Mouse (Mus musculus): ENCODE data around the gene Stard5. TPM values are rescaled to one million over a fixed set of nuclear protein-coding genes. Genes with fewer than 3 reads are reported as not detected.

The Stard5 gene
- polyA plus RNA-seq, 1 experiment from 2014 or later: 9.0 TPM

- H3K9ac ChIP-seq (replicated peaks): no peak overlapping the region
- no peaks in the 10 kb centered on the region for H3K4me1 ChIP-seq (replicated peaks)
- 37% methylated on average over 5 of the region's 5 CpGs for WGBS
- no peak overlapping the region for H3K4me2 ChIP-seq (replicated peaks)
- ATAC-seq: 0 out of 2 replicates have a peak, but pooled peaks have one; percentile 63
- no peaks in the 10 kb centered on the region for H3K27me3 ChIP-seq
- H3K36me3 ChIP-seq: no peaks in the 10 kb centered on the region
- H3K27ac ChIP-seq: no peak overlapping the region
- no peak overlapping the region for H3K4me3 ChIP-seq (replicated peaks)
- no peaks in the 10 kb centered on the region for H3K9me3 ChIP-seq
These were observed 43.9 kb downstream of the Stard5 start for GRCm38 (mm10) chr7:83675545-83676254.

DNA sequence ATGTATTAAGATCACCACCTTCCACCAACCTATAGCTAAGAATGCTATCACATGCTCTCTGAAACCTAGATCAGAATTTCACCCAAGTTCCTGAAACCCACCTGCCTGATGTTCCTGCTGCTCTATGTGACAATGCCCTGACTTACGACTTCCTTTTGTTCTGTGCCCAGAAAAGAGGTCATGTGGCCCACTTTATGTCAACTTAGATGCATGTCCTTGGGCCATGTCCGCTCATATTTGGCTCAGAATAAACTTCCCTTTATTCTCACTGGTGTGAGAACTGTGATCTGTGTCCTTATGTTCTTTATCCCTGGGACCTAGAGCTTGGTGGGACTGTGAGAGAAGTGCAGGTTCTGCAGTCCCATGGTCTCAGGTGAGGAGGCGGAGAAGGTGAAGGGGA lies 45.5 kb downstream of the Stard5 start:
- Histone ChIP-seq H3K4me2 (replicated peaks) (no peak overlapping the region), H3K36me3 (no peaks in the 10 kb centered on the region), H3K9me3 (no peaks in the 10 kb centered on the region), H3K4me3 (replicated peaks) (no peak overlapping the region), H3K4me1 (replicated peaks) (no peaks in the 10 kb centered on the region), H3K27me3 (no peaks in the 10 kb centered on the region), H3K27ac (no peak overlapping the region), H3K9ac (replicated peaks) (no peak overlapping the region)
- WGBS: 82% methylated on average over 3 of the region's 3 CpGs
- ATAC-seq: no peak

DNA sequence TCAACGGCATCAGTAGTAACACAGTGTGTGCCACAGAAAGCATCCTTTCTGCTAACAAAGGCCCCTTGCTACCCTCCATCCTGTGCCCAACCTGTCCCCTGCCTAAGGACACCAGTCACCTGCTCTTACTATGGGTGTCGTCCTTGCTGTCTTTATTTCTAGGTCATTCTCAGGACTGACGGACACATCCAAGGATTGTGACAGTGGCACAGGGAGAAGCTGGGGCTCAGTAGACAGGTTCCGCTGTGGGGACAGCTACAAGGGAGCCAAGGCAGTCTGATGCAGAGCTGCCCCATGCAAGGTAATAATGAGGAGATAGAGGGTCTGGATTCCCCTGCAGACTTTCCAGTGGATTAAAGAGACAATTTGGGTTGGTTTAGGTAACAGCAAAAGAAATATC lies 46.7 kb downstream of the Stard5 start:
- H3K9me3 ChIP-seq: no peaks in the 10 kb centered on the region
- WGBS: 91% methylated on average over 4 of the region's 4 CpGs
- no peaks in the 10 kb centered on the region for H3K27me3 ChIP-seq
- H3K9ac ChIP-seq (replicated peaks): no peak overlapping the region
- H3K4me2 ChIP-seq (replicated peaks): no peak overlapping the region
- no peak overlapping the region for H3K4me3 ChIP-seq (replicated peaks)
- H3K27ac ChIP-seq: no peak overlapping the region
- no peak for ATAC-seq
- H3K36me3 ChIP-seq: no peaks in the 10 kb centered on the region
- no peaks in the 10 kb centered on the region for H3K4me1 ChIP-seq (replicated peaks)

DNA sequence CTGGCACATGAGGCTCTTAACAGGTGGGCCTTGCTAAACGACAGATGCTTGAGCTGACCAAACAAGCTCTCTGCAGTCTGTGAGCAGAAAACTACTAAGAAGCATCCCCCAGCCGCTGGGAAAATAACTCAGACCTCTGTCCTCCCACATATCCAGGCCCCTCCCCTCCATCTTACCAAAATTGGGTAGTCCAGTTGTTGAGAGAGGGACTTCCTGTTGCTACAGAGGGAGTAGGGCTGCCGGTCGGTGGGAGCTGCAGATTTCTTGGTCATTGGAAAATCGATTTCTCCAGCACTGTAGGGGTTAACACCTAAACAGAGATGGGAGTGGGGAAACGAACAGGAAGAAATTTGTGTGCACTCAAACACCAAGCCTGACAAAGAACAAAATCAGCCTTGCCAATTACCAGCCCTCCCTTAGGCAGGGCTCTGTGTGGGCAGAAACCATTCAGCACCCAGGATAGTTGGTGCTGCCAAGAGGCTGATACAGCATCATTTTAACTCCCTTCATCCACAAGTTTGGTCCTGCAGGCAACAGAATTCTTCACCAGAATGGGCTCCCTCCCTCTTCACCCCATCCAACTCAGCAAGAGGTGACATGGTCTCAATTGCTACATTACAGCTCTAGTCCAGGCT lies 51.0 kb downstream of the Stard5 start:
- Histone ChIP-seq H3K36me3 (no peaks in the 10 kb centered on the region), H3K4me2 (replicated peaks) (no peak overlapping the region), H3K27ac (no peak overlapping the region), H3K4me1 (replicated peaks) (no peaks in the 10 kb centered on the region), H3K9ac (replicated peaks) (no peak overlapping the region), H3K27me3 (no peaks in the 10 kb centered on the region), H3K9me3 (no peaks in the 10 kb centered on the region), H3K4me3 (replicated peaks) (no peak overlapping the region)
- 57% methylated on average over 6 of the region's 6 CpGs for WGBS
- ATAC-seq: no peak

GRCm38 (mm10) chr7:83695449-83696212 lies 63.9 kb downstream of the Stard5 start:
- Histone ChIP-seq H3K27me3 (no peaks in the 10 kb centered on the region), H3K9me3 (no peaks in the 10 kb centered on the region), H3K27ac (no peak overlapping the region), H3K4me1 (replicated peaks) (no peaks in the 10 kb centered on the region), H3K4me3 (replicated peaks) (no peak overlapping the region), H3K9ac (replicated peaks) (no peak overlapping the region), H3K36me3 (no peaks in the 10 kb centered on the region), H3K4me2 (replicated peaks) (no peak overlapping the region)
- 30% methylated on average over 6 of the region's 6 CpGs for WGBS
- no peak for ATAC-seq

DNA sequence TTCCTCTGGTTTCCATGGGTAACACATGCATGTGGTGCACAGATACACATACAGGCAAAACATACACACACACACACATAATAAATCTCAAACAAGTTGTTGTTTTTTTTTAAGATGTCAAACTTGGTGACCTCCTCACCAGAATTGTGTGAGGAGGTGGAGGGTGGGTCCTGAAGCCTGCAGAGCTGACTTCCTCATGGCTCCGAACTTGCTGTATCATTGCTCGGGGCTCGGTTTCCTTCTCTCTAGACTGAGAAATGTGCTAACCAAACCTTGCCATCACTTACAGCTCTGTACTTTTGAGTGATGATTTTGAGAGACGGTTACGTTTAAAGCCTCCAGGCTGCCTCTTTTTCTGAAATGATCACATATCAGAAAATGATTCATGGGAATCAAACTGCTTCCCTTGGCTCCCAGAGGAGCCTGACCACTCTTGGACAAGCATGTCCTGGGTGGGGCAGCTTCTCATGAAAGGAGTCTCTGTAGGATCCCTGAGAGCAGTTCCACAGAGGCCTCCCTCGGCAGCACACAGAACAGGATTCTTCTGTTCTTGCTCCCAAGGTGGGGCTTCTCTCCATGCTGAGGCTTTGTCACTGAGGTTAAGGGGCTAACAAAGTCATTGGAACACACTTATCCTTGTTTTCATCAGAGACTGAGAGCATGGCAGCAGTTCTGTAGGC lies 67.4 kb downstream of the Stard5 start:
- Histone ChIP-seq H3K36me3 (no peaks in the 10 kb centered on the region), H3K4me2 (replicated peaks) (no peak overlapping the region), H3K9me3 (no peaks in the 10 kb centered on the region), H3K9ac (replicated peaks) (no peak overlapping the region), H3K27me3 (no peaks in the 10 kb centered on the region), H3K4me3 (replicated peaks) (no peak overlapping the region), H3K4me1 (replicated peaks) (peaks cover 5% of the 10 kb centered on the region; the same call in 1 of the 2 replicates), H3K27ac (no peak overlapping the region)
- no peak for ATAC-seq
- 91% methylated on average over 6 of the region's 6 CpGs for WGBS

Other genes starting within 250 kb of the Stard5 start
- gene Tmc3, start 47.0 kb upstream of the Stard5 start, polyA plus RNA-seq (2015; fragmentation: Nextera tagmentation; extraction: Ambion mirVana): 0.40 and 0.54 TPM in 2 replicates
- gene Il16, start 113.8 kb downstream of the Stard5 start, polyA plus RNA-seq (2015; fragmentation: Nextera tagmentation; extraction: Ambion mirVana): 0.74 and 0.88 TPM in 2 replicates
- 0.26 and 0.89 TPM in 2 replicates for gene Cfap161, start 162.9 kb downstream of the Stard5 start, polyA plus RNA-seq (2015; fragmentation: Nextera tagmentation; extraction: Ambion mirVana)